Mouse (Mus musculus) bone marrow, adult 2 months (tissue): ENCODE results near the gene Helt. TPM values are rescaled to one million over a fixed set of nuclear protein-coding genes. Genes with fewer than 3 reads are reported as not detected.
"Not testable (repeated sequence)": the region's sequence is repeated elsewhere in the genome, so short reads cannot be mapped to it uniquely, and the experiment has no call there.

ENCODE experiments used
- H3K27ac ChIP-seq: fragments of 200-500 bp; 2 replicates; pipeline ENCODE4 v1.5.1; 2012; ENCODE audit warnings: low read depth, mild to moderate bottlenecking, control low read depth, inconsistent platforms, low read length; ENCODE audit not compliant: control insufficient read depth, poor library complexity, insufficient read depth
- H3K4me1 ChIP-seq: fragments of 200-500 bp; 2 replicates; pipeline ENCODE4 v1.6.1; 2011; ENCODE audit warnings: low read length; ENCODE audit not compliant: control insufficient read depth, insufficient read depth
- H3K4me3 ChIP-seq: fragments of 200-500 bp; replicated peaks from 2 replicates; pipeline ENCODE3; 2011; ENCODE audit warnings: mild to moderate bottlenecking, low read depth, low read length, control low read depth; ENCODE audit not compliant: control insufficient read depth
- CTCF ChIP-seq: fragments of 200-500 bp; IDR thresholded peaks from 2 replicates; pipeline ENCODE4 v1.5.1; 2011; ENCODE audit warnings: low read length, control low read depth; ENCODE audit not compliant: control insufficient read depth, insufficient read depth
- POLR2A ChIP-seq: fragments of 200-500 bp; IDR thresholded peaks from 2 replicates; pipeline ENCODE4 v1.6.1; 2011; ENCODE audit warnings: low read depth, mild to moderate bottlenecking, control low read depth, low read length, borderline replicate concordance; ENCODE audit not compliant: control insufficient read depth
- WGBS: fragments of 180-500 bp; shearing (Covaris S2); methylation state at CpG from one replicate; pipeline ENCODE4 v1.1.7; 2018; 5-methylcytosine and 5-hydroxymethylcytosine counted together
- polyA plus RNA-seq: library from polyadenylated mRNA; stranded (reverse); fragments of >200 nt; gene quantifications from 2 replicates; pipeline ENCODE4 v1.2.4, GENCODE M21; 2011; ENCODE audit warnings: low replicate concordance; ENCODE audit not compliant: missing spikeins, insufficient read depth, insufficient read length

The Helt gene
- polyA plus RNA-seq, 1 experiment = not detected

- TF ChIP-seq CTCF (no peak), POLR2A (no peak)
- Histone ChIP-seq H3K4me3 (no peak overlapping the region), H3K27ac (no peak overlapping the region), H3K4me1 (no peaks in the 10 kb centered on the region)
- 47% methylated on average over 6 of the region's 6 CpGs for WGBS
Measured at GRCm38 (mm10) chr8:46270741-46271140, 23.7 kb downstream of the Helt start.

GRCm38 (mm10) chr8:46270147-46270546 is 24.3 kb downstream of the Helt start:
- H3K27ac ChIP-seq = no peak overlapping the region
- 87% methylated on average over 3 of the region's 3 CpGs for WGBS
- TF ChIP-seq CTCF = no peak
- TF ChIP-seq POLR2A = no peak

GRCm38 (mm10) chr8:46266801-46267200 is 27.7 kb downstream of the Helt start:
- WGBS = 76% methylated on average over 4 of the region's 4 CpGs
- TF ChIP-seq POLR2A (no peak), CTCF (no peak)
- no peaks in the 10 kb centered on the region for H3K4me1 ChIP-seq
- no peak overlapping the region for H3K4me3 ChIP-seq
- H3K27ac ChIP-seq = no peak overlapping the region

More at GRCm38 (mm10) chr8:46270147-46270546, 24.3 kb downstream of the Helt start:
- Histone ChIP-seq H3K4me1 (no peaks in the 10 kb centered on the region), H3K4me3 (no peak overlapping the region)

- H3K27ac ChIP-seq, H3K4me1 ChIP-seq, H3K4me3 ChIP-seq: not testable (repeated sequence)
- 79% methylated on average over 4 of the region's 4 CpGs for WGBS
Measured at GRCm38 (mm10) chr8:46264206-46264605, 30.3 kb downstream of the Helt start.

GRCm38 (mm10) chr8:46257921-46258682 is 36.4 kb downstream of the Helt start:
- Histone ChIP-seq H3K4me1 (no peaks in the 10 kb centered on the region), H3K27ac (no peak overlapping the region), H3K4me3 (no peak overlapping the region)
- TF ChIP-seq POLR2A = no peak
- no peak for TF ChIP-seq CTCF
- 60% methylated on average over 19 of the region's 19 CpGs for WGBS

- 65% methylated on average over 13 of the region's 13 CpGs for WGBS
- TF ChIP-seq POLR2A = no peak
- TF ChIP-seq CTCF = no peak
- Histone ChIP-seq H3K4me1 (no peaks in the 10 kb centered on the region), H3K27ac (no peak overlapping the region), H3K4me3 (no peak overlapping the region)
Measured at GRCm38 (mm10) chr8:46252456-46252855, 42.0 kb downstream of the Helt start.

- 64% methylated on average over 10 of the region's 10 CpGs for WGBS
- Histone ChIP-seq H3K4me1 (no peaks in the 10 kb centered on the region), H3K27ac (no peak overlapping the region), H3K4me3 (no peak overlapping the region)
- TF ChIP-seq CTCF (no peak), POLR2A (no peak)
Measured at GRCm38 (mm10) chr8:46251561-46251960, 42.9 kb downstream of the Helt start.

- 67% methylated on average over 11 of the region's 11 CpGs for WGBS
- Histone ChIP-seq H3K27ac (no peak overlapping the region), H3K4me3 (no peak overlapping the region), H3K4me1 (no peaks in the 10 kb centered on the region)
- TF ChIP-seq CTCF (no peak), POLR2A (no peak)
Measured at GRCm38 (mm10) chr8:46246346-46246745, 48.1 kb downstream of the Helt start.

GRCm38 (mm10) chr8:46242946-46243345 is 51.5 kb downstream of the Helt start:
- no peak for TF ChIP-seq POLR2A
- no peak for TF ChIP-seq CTCF

More at GRCm38 (mm10) chr8:46242946-46243345, 51.5 kb downstream of the Helt start:
- Histone ChIP-seq H3K4me3 (no peak overlapping the region), H3K4me1 (no peaks in the 10 kb centered on the region), H3K27ac (no peak overlapping the region)
- WGBS = 80% methylated on average over 7 of the region's 7 CpGs

Other genes with a start within 250 kb of the Helt start
- gene Cfap97, start 142.9 kb downstream of the Helt start, polyA plus RNA-seq = 5.1 and 5.8 TPM in 2 replicates
- 4.9 and 12.5 TPM in 2 replicates for gene Snx25, start 142.5 kb downstream of the Helt start, polyA plus RNA-seq
- gene Slc25a4, start 83.4 kb downstream of the Helt start, polyA plus RNA-seq = 13.8 and 43.4 TPM in 2 replicates
- 39.8 and 45.2 TPM in 2 replicates for gene Acsl1, start 176.4 kb upstream of the Helt start, polyA plus RNA-seq